Mouse (Mus musculus): Measurements from ENCODE around the gene Fuom. TPM values are rescaled to one million over a fixed set of nuclear protein-coding genes. Genes with fewer than 3 reads are reported as not detected.

Gene Fuom
- total RNA-seq, 2 experiments from 2014 or later, result 38.9 to 42.5 TPM

- DNase-seq, result no peak
- intact Hi-C loops (cut with DNase I), result no loop called here
Measured at GRCm38 (mm10) chr7:140059601-140060000, 42.6 kb downstream of the Fuom start.

- intact Hi-C loops (cut with DNase I), result no loop called here
- no peak for DNase-seq
Measured at GRCm38 (mm10) chr7:140058528-140058927, 43.7 kb downstream of the Fuom start.

GRCm38 (mm10) chr7:140057413-140058407 is 44.5 kb downstream of the Fuom start:
- DNase-seq, result no peak
- intact Hi-C loops (cut with DNase I), result no loop called here

- intact Hi-C loops (cut with DNase I), result no loop called here
- no peak for DNase-seq
Measured at GRCm38 (mm10) chr7:140054124-140054523, 48.1 kb downstream of the Fuom start.

- intact Hi-C loops (cut with DNase I), result no loop called here
Measured at GRCm38 (mm10) chr7:140049115-140049689, 53.0 kb downstream of the Fuom start.

GRCm38 (mm10) chr7:140048361-140049114 is 53.7 kb downstream of the Fuom start, which contains the start of gene Msx3:
Gene Msx3, minus strand, starts transcription at chr7:140049089.
- intact Hi-C loops (cut with DNase I), result no loop called here

More at GRCm38 (mm10) chr7:140049115-140049689, 53.0 kb downstream of the Fuom start:
- DNase-seq, result no peak

GRCm38 (mm10) chr7:140047811-140048311 is 54.4 kb downstream of the Fuom start:
- intact Hi-C loops (cut with DNase I), result no loop called here
- DNase-seq, result no peak

More at GRCm38 (mm10) chr7:140048361-140049114, 53.7 kb downstream of the Fuom start, which contains the start of gene Msx3:
- no peak for DNase-seq

Other genes starting within 250 kb of the Fuom start
- not detected for gene Kndc1, start 207.7 kb downstream of the Fuom start, total RNA-seq (2021)
- gene Utf1, start 158.7 kb downstream of the Fuom start, total RNA-seq (2021), result not detected
- gene 6430531B16Rik, start 123.7 kb downstream of the Fuom start, total RNA-seq (2021), result not detected
- gene Adam8, start 109.9 kb downstream of the Fuom start, total RNA-seq (2021), result under 1 TPM; 0.74 to 0.89 TPM
- 1 to 10 TPM; 7.7 to 8.2 TPM for gene Zfp511, start 66.0 kb downstream of the Fuom start, total RNA-seq (2021)
- gene Tubgcp2, start 65.8 kb downstream of the Fuom start, total RNA-seq (2021), result 10 to 100 TPM; 16.8 to 19.2 TPM
- not detected for gene Msx3, start 53.4 kb downstream of the Fuom start, total RNA-seq (2021)
- under 1 TPM in 1 of 2 experiments, not detected in 1; 0.33 TPM for gene Caly, start 19.9 kb downstream of the Fuom start, total RNA-seq (2021)
- gene Prap1, start 9.0 kb downstream of the Fuom start, total RNA-seq (2021), result not detected
- 1 to 10 TPM; 3.1 to 3.7 TPM for gene Paox, start 13.4 kb upstream of the Fuom start, total RNA-seq (2021)
- gene Echs1, start 14.0 kb upstream of the Fuom start, total RNA-seq (2021), result 100 to 1,000 TPM; 105 to 146 TPM
- gene Mtg1, start 35.1 kb upstream of the Fuom start, total RNA-seq (2021), result 10 to 100 TPM; 24.4 to 25.2 TPM
- gene Sprn, start 52.4 kb upstream of the Fuom start, total RNA-seq (2021), result under 1 TPM in 1 of 2 experiments, not detected in 1; 0.27 TPM
- not detected for gene Olfr522, start 62.3 kb upstream of the Fuom start, total RNA-seq (2021)
- not detected for gene Olfr523, start 70.8 kb upstream of the Fuom start, total RNA-seq (2021)
- gene Olfr524, start 103.5 kb upstream of the Fuom start, total RNA-seq (2021), result not detected
- gene Cd163l1, start 115.8 kb upstream of the Fuom start, total RNA-seq (2021), result not detected
- not detected for gene 5830411N06Rik, start 144.8 kb upstream of the Fuom start, total RNA-seq (2021)
- not detected for gene Olfr525, start 218.4 kb upstream of the Fuom start, total RNA-seq (2021)
- not detected for gene Olfr527, start 231.6 kb upstream of the Fuom start, total RNA-seq (2021)

Measured in gastrocnemius, postnatal 36 days (tissue).